Mouse (Mus musculus) pancreas, adult 10 weeks (tissue): ENCODE measurements around the gene Serpinb2. TPM values are rescaled to one million over a fixed set of nuclear protein-coding genes. Genes with fewer than 3 reads are reported as not detected.

Experiments
- polyA plus RNA-seq: library from polyadenylated mRNA; stranded (reverse); fragments of 350-450 nt; fragmentation: Illumina TruSeq; extraction: RNeasy Lipid Tissue Mini Kit (QIAGEN cat#74804); gene quantifications from one replicate; pipeline ENCODE4 v1.2.3, GENCODE M21; 2015; ENCODE audit warnings: low read depth, low replicate concordance; ENCODE audit not compliant: insufficient read depth

Serpinb2 gene
- not detected for polyA plus RNA-seq

GRCm38 (mm10) chr1:107511252-107511651 lies at the start of gene Serpinb2:
TSS of gene Serpinb2 (plus strand) at chr1:107511423.

Other genes starting within 250 kb of the Serpinb2 start
- gene Serpinb3b, start 233.1 kb upstream of the Serpinb2 start, polyA plus RNA-seq = not detected
- not detected for gene Serpinb3c, start 233.1 kb upstream of the Serpinb2 start, polyA plus RNA-seq
- gene Serpinb11, start 150.2 kb upstream of the Serpinb2 start, polyA plus RNA-seq = not detected
- gene Serpinb7, start 111.8 kb upstream of the Serpinb2 start, polyA plus RNA-seq = not detected
- 1.7 TPM for gene Serpinb8, start 78.6 kb downstream of the Serpinb2 start, polyA plus RNA-seq